8 mouse cellular contexts compared by ENCODE assay signal in the genomic region with DNA sequence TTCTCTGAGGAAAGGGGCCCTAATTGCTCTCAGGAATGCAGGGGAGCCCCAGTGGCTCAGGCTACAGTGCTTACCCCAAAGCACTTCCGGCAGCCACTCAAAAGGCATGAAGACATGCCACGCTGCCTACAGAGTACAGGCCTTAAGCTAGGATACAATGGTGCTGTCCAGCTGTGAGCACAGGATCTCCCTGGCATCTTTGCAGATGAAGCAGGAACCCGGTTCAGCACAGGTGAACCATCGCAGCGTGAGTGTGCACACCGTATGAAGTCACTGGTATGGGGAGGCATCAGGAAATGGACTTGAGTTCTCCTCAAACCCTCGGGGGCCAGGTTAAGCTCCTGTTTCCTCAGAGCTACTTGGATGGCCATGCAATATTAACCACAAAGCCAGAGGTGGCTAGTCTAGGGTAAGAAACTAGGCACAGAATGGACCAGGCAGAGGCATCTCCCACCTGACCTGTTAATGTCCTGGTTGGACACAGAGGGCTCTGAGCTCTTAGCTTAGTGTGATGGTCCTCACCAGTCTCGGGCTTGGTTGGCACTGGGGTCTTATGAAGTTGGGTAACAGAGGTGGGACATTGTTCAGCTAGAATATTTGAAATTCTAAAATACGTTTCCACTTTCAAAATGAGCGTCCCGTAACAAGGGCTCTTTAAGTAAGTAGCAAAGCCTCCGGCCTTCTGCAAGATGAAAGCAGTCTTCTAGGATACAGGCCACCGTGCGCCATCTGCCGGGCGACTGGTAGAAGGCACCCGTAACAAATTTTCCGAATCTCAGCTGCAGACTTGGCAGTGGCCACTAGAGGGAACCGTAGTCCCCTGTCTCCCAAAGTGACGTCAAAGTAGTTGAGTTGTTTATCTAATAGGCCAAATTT.
DNase-seq lines count a peak whose midpoint lies in the region; ATAC-seq and TF ChIP-seq lines count a peak whose summit lies in the region.

No protein-coding gene starts in this region.

- no peak overlapping the region for H3K4me3 ChIP-seq in cortical plate, adult 2 months (ENCODE audit: insufficient read depth, low read length)
- no peak overlapping the region for H3K4me3 ChIP-seq in intestine, embryonic 14.5 days (ENCODE audit: low read depth, low read length)

- H3K4me1 ChIP-seq in cortical plate, adult 2 months (ENCODE audit: control insufficient read depth, insufficient read depth, low read length): no peaks in the 10 kb centered on the region; the same call in 1 of the 2 replicates
- H3K4me1 ChIP-seq in intestine, embryonic 14.5 days (replicated peaks; ENCODE audit: control insufficient read depth, insufficient read depth, low read length): no peaks in the 10 kb centered on the region

- TF ChIP-seq CTCF in cortical plate, adult 2 months (IDR thresholded peaks at IDR 0.05; ENCODE audit: extremely low read depth, insufficient read depth, low read length): peak; percentile 95

- no peak for TF ChIP-seq POLR2A in cortical plate, adult 2 months (IDR thresholded peaks at IDR 0.05; ENCODE audit: extremely low read depth, insufficient read depth, low read length)

- WGBS in intestine, embryonic 14.5 days: 33% methylated on average over 20 of the region's 20 CpGs

- no peak overlapping the region for H3K4me2 ChIP-seq in intestine, embryonic 14.5 days (ENCODE audit: low read length)

- DNase-seq in adrenal gland, adult (ENCODE audit: inconsistent age in 2 of 2, low spot score in 1 of 2): peak; percentile 85 to 96
- peak; percentile 71 to 73 for DNase-seq in gastrocnemius, adult 8-10 months (ENCODE audit: low spot score in 2 of 2)
- DNase-seq in intestine, embryonic 14.5 days (ENCODE audit: low spot score): peak; percentile 96
- peak; percentile 69 to 97 for DNase-seq in left cerebral cortex, adult 9 months (ENCODE audit: low spot score in 2 of 2)
- peak; percentile 86 for DNase-seq in mesoderm, embryonic 11.5 days (ENCODE audit: low read depth, low spot score)
- peak; percentile 85 for DNase-seq in right cerebral cortex, postnatal 25 days
- DNase-seq in urinary bladder, postnatal 25 days (ENCODE audit: low spot score): peak; percentile 77

- no peaks in the 10 kb centered on the region for H3K36me3 ChIP-seq in intestine, embryonic 14.5 days (ENCODE audit: control insufficient read depth, insufficient read depth, low read length)

- H3K27ac ChIP-seq in cortical plate, adult 2 months (ENCODE audit: insufficient read depth, low read length): no peak overlapping the region
- H3K27ac ChIP-seq in intestine, embryonic 14.5 days (ENCODE audit: low read depth): no peak overlapping the region

- peak; percentile 68 for ATAC-seq in intestine, embryonic 14.5 days (replicated peaks; ENCODE audit: low FRiP score, low TSS enrichment, low read depth)

- no peak overlapping the region for H3K9ac ChIP-seq in intestine, embryonic 14.5 days (ENCODE audit: low read length)

- no peaks in the 10 kb centered on the region for H3K27me3 ChIP-seq in intestine, embryonic 14.5 days (replicated peaks; ENCODE audit: control insufficient read depth, insufficient read depth, low read length)

- no peaks in the 10 kb centered on the region for H3K9me3 ChIP-seq in intestine, embryonic 14.5 days (ENCODE audit: control insufficient read depth, low read length)
